8 mouse cellular contexts compared by ENCODE assay signal in the genomic region with DNA sequence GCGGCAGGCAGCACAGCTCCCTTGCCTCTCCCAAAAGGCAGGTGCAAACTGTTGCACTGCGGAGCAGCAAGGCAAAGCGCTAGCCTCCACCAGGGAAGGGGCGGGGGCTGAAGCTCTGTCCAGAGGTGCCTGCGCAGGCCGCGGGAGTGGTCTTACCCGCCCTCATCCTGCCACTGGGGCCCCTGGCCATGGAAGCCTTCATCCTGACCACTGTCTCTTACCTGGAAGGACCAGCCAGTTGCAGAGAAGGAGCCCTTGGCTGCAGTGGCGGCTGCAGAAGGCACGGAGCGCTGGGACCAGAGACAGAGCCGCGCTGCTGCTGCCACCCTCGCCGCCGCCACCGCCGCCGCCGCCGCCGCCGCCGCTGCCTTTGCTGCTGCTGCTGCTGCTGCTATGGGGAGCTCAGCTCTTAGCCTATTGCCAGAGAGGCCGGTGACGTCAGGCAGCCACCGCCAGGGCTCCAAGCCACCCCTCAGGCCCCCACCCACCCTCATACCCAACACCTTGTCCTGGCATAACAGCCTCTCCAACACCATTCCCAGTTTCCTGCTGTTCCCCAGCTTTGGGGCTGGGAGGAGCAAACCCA. TPM values are rescaled to one million over a fixed set of nuclear protein-coding genes. Genes with fewer than 3 reads are reported as not detected.
DNase-seq lines count a peak whose midpoint lies in the region; ATAC-seq and TF ChIP-seq lines count a peak whose summit lies in the region.

A gene (minus strand): TSS at position 419 of the 586 bp plus-strand sequence.

- H3K9ac ChIP-seq in liver, postnatal 0 days (replicated peaks): no peak within 1 kb of the TSS
- 0 out of 2 replicates have a peak within 1 kb of the TSS, but pooled peaks have one; percentile 19 for H3K9ac ChIP-seq in stomach, embryonic 16.5 days (ENCODE audit: low read length)

- 4% methylated on average over 13 of the region's 27 CpGs for WGBS in liver, postnatal 0 days (ENCODE audit: insufficient replicate concordance)
- 1% methylated on average over 27 of the region's 27 CpGs for WGBS in stomach, embryonic 16.5 days

- H3K27ac ChIP-seq in layer of hippocampus, adult 2 months: peak within 1 kb of the TSS; percentile 98
- H3K27ac ChIP-seq in liver, postnatal 0 days (ENCODE audit: low read depth): no peak within 1 kb of the TSS
- H3K27ac ChIP-seq in stomach, embryonic 16.5 days (ENCODE audit: low read length): no peak within 1 kb of the TSS

- peak; percentile 6 for DNase-seq in adrenal gland, postnatal 14 days
- no peak for DNase-seq in adrenal gland, adult 2 months
- peak; percentile 79 for DNase-seq in ZHBTc4 (ENCODE audit: low read depth, low spot score)
- peak; percentile 14 for DNase-seq in forelimb bud, embryonic 11.5 days (ENCODE audit: low read depth, low spot score)
- DNase-seq in layer of hippocampus, adult 2 months (ENCODE audit: low spot score in 2 of 2): peak; percentile 28 to 74
- DNase-seq in liver, postnatal 0 days: no peak
- no peak for DNase-seq in urinary bladder, postnatal 10 days (ENCODE audit: low spot score)

- ATAC-seq in liver, postnatal 0 days: no peak
- ATAC-seq in stomach, embryonic 16.5 days (ENCODE audit: insufficient read depth, low FRiP score): no peak

- no peak for TF ChIP-seq EP300 in liver, postnatal 0 days (IDR thresholded peaks at IDR 0.05; ENCODE audit: low read depth)

- peak within 1 kb of the TSS; percentile 30; the same call in 1 of the 2 replicates for H3K4me2 ChIP-seq in liver, postnatal 0 days (ENCODE audit: low read depth, low read length)
- H3K4me2 ChIP-seq in stomach, embryonic 16.5 days (ENCODE audit: low read depth, low read length): peak within 1 kb of the TSS; percentile 52

- H3K4me1 ChIP-seq in liver, postnatal 0 days (ENCODE audit: insufficient read depth): no peaks in the 10 kb centered on the region
- peaks cover 2% of the 10 kb centered on the region; the same call in 1 of the 2 replicates for H3K4me1 ChIP-seq in stomach, embryonic 16.5 days (ENCODE audit: control insufficient read depth, insufficient read depth, low read length)

- no peak for TF ChIP-seq CTCF in layer of hippocampus, adult 2 months (conservative IDR thresholded peaks at IDR 0.05)
- TF ChIP-seq CTCF in liver, postnatal 0 days (IDR thresholded peaks at IDR 0.05; ENCODE audit: low read depth): no peak

- H3K27me3 ChIP-seq in liver, postnatal 0 days (ENCODE audit: insufficient read depth, low read length): peaks cover 30% of the 10 kb centered on the region
- H3K27me3 ChIP-seq in stomach, embryonic 16.5 days (ENCODE audit: control insufficient read depth, insufficient read depth, low read length): peaks cover 37% of the 10 kb centered on the region

- H3K36me3 ChIP-seq in liver, postnatal 0 days (replicated peaks; ENCODE audit: insufficient read depth, low read length): no peaks in the 10 kb centered on the region
- H3K36me3 ChIP-seq in stomach, embryonic 16.5 days (ENCODE audit: control insufficient read depth, insufficient read depth, low read length): no peaks in the 10 kb centered on the region

- H3K9me3 ChIP-seq in liver, postnatal 0 days (ENCODE audit: low read length): no peaks in the 10 kb centered on the region
- H3K9me3 ChIP-seq in stomach, embryonic 16.5 days (replicated peaks; ENCODE audit: control insufficient read depth, low read length): no peaks in the 10 kb centered on the region

- H3K4me3 ChIP-seq in layer of hippocampus, adult 2 months: peak within 1 kb of the TSS; percentile 66
- peak within 1 kb of the TSS; percentile 6; the same call in 1 of the 2 replicates for H3K4me3 ChIP-seq in liver, postnatal 0 days (ENCODE audit: low read depth, low read length)
- peak within 1 kb of the TSS; percentile 38 for H3K4me3 ChIP-seq in stomach, embryonic 16.5 days (replicated peaks; ENCODE audit: low read length)

RNA-seq across cellular contexts. Expression of the gene that starts here (rescaled TPM):
- total RNA-seq in adrenal gland, postnatal 14 days (2021): 0.08 and 0.11 TPM in 2 replicates
- under 1 TPM in 1 of 2 experiments, not detected in 1; 0.06 TPM for total RNA-seq in adrenal gland, adult 2 months (2021)
- 0.03 and 0.04 TPM in 2 replicates for polyA plus RNA-seq in adrenal gland, adult 2 months (2012; rRNA removed)
- total RNA-seq in layer of hippocampus, adult 2 months (2021): 100 to 1,000 TPM; 123 TPM
- 0.09 TPM in 1 of 2 replicates, not detected in the other for polyA plus RNA-seq in liver, postnatal 0 days (2015; fragmentation: Nextera tagmentation; extraction: Ambion mirVana)
- 1.1 and 1.3 TPM in 2 replicates for polyA plus RNA-seq in stomach, embryonic 16.5 days (2015; fragmentation: Nextera tagmentation; extraction: Ambion mirVana)

Comparison
In these comparisons a context has a peak if more than half of its experiments do, and no peak if none do; other contexts are left out.
1. RNA of the gene that starts here (total RNA-seq): 123 TPM in layer of hippocampus, adult 2 months; 0.08 to 0.11 TPM in adrenal gland, postnatal 14 days and 0.06 TPM in adrenal gland, adult 2 months; every median in the first group is over 100 times any median in the second.
2. Peak in DNase-seq in adrenal gland, postnatal 14 days; RNA of the gene not detected or under 1 TPM.
3. DNase-seq: peak in ZHBTc4 (single experiment), forelimb bud, embryonic 11.5 days (single experiment) and layer of hippocampus, adult 2 months (2 of 2); none in adrenal gland, adult 2 months (single experiment), liver, postnatal 0 days (single experiment) and urinary bladder, postnatal 10 days (single experiment).
4. H3K4me3 ChIP-seq: peak in every context shown above with its lines; median percentile 66 in layer of hippocampus, adult 2 months; 38 in stomach, embryonic 16.5 days; 6 in liver, postnatal 0 days.